Mouse (Mus musculus) heart, embryonic 16.5 days (tissue): ENCODE results near the gene Pla2g16. TPM values are rescaled to one million over a fixed set of nuclear protein-coding genes. Genes with fewer than 3 reads are reported as not detected.

Experiments
- ATAC-seq: fragments of 200-750 bp; cut with Nextera tagmentation; replicated peaks from 2 replicates; pipeline ENCODE4 v1.8.0; 2017; ENCODE audit warnings: moderate number of reproducible peaks; ENCODE audit not compliant: insufficient read depth, low FRiP score; ENCODE audit errors: extremely low read depth
- H3K27ac ChIP-seq: fragments of 300-500 bp; sonication (generic); 2 replicates; pipeline ENCODE4 v1.5.1; 2014; ENCODE audit warnings: mild to moderate bottlenecking, low read length, control low read depth, moderate library complexity
- H3K27me3 ChIP-seq: fragments of 300-500 bp; sonication (generic); 2 replicates; pipeline ENCODE4 v1.6.1; 2014; ENCODE audit warnings: low read length, mixed read lengths; ENCODE audit not compliant: control insufficient read depth, insufficient read depth
- H3K36me3 ChIP-seq: fragments of 300-500 bp; sonication (generic); 2 replicates; pipeline ENCODE4 v1.6.1; 2014; ENCODE audit not compliant: control insufficient read depth, insufficient read depth
- H3K4me1 ChIP-seq: fragments of 300-500 bp; sonication (generic); 2 replicates; pipeline ENCODE4 v1.6.1; 2014; ENCODE audit warnings: low read length, mixed read lengths; ENCODE audit not compliant: control insufficient read depth, insufficient read depth
- H3K4me2 ChIP-seq: fragments of 300-500 bp; sonication (generic); 2 replicates; pipeline ENCODE4 v1.6.1; 2014; ENCODE audit warnings: low read depth, mild to moderate bottlenecking, control low read depth, low read length
- H3K4me3 ChIP-seq: fragments of 300-500 bp; sonication (generic); 2 replicates; pipeline ENCODE4 v1.5.1; 2014; ENCODE audit warnings: mild to moderate bottlenecking, control low read depth, low read length
- H3K9ac ChIP-seq: fragments of 300-500 bp; sonication (generic); 2 replicates; pipeline ENCODE4 v1.6.1; 2014; ENCODE audit warnings: low read length, control low read depth
- H3K9me3 ChIP-seq: fragments of 300-500 bp; sonication (generic); replicated peaks from 2 replicates; pipeline ENCODE4 v1.6.1; 2016; ENCODE audit warnings: low read length; ENCODE audit not compliant: control insufficient read depth
- WGBS: fragments of 180-500 bp; shearing (Covaris S2); extraction: QIAGEN DNeasy Blood & Tissue Kit; methylation state at CpG from one replicate; pipeline ENCODE4 v1.1.7; 2014; 5-methylcytosine and 5-hydroxymethylcytosine counted together
- polyA plus RNA-seq: library from polyadenylated mRNA; unstranded; fragments of >200 nt; fragmentation: Nextera tagmentation; extraction: Ambion mirVana; gene quantifications from 2 replicates; pipeline ENCODE4 v1.2.1, GENCODE M21; 2015

Pla2g16 gene
- polyA plus RNA-seq, 1 experiment from 2014 or later = 51.4 TPM

DNA sequence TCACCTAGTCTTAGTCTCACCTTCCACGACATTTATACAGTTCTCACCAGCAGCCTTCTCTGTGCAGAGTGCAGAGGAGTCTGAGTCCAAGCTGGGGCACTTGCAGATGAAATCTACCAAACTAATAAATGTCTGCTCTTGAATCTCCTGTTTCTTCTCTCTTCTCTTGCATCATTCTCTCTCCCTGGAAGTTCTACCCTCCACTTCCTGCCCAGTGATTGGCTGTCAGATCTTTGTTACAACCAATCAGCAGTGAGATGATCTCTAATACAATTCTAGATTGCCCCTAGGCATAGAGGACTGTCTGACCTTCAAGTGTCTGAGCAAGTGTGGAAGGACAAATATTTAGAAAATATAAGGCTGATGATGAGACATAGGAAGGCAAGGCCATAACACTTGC, 18.9 kb downstream of the Pla2g16 start:
- ATAC-seq = no peak
- 85% methylated on average over 1 of the region's 1 CpGs for WGBS
- Histone ChIP-seq H3K27ac (no peak overlapping the region), H3K4me3 (no peak overlapping the region), H3K4me1 (0 out of 2 replicates have a peak, but pooled peaks cover 2% of the 10 kb centered on the region), H3K36me3 (peaks cover 10% of the 10 kb centered on the region), H3K4me2 (no peak overlapping the region), H3K9ac (no peak overlapping the region), H3K9me3 (no peaks in the 10 kb centered on the region), H3K27me3 (no peaks in the 10 kb centered on the region)

DNA sequence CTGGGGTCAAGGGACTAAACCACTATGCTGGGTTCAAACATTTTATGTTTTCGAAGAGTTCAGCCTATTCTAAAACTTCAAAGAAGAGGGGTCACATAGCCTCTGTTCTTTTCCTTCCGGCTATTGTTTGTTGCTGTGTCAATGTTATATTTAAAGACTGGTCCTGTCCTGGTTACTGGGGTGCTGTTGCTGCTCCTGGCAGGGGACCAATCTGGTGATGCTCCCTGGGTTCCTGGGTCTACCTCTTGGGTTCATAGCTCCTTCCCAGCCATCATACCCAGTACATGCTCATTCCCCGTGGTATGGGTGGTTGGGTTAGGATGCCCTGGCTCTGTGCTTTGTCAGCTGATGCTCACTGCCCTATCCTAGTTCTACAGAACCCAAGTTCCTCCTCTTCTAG, 20.5 kb downstream of the Pla2g16 start:
- H3K27ac ChIP-seq = no peak overlapping the region
- H3K27me3 ChIP-seq = no peaks in the 10 kb centered on the region
- H3K36me3 ChIP-seq = peaks cover 10% of the 10 kb centered on the region
- H3K9ac ChIP-seq = no peak overlapping the region
- WGBS = 81% methylated on average over 3 of the region's 3 CpGs
- peaks cover 4% of the 10 kb centered on the region; the same call in 1 of the 2 replicates for H3K4me1 ChIP-seq
- no peak for ATAC-seq
- no peak overlapping the region for H3K4me3 ChIP-seq
- no peaks in the 10 kb centered on the region for H3K9me3 ChIP-seq
- H3K4me2 ChIP-seq = no peak overlapping the region

GRCm38 (mm10) chr19:7581042-7581441, 23.8 kb downstream of the Pla2g16 start:
- ATAC-seq = no peak
- Histone ChIP-seq H3K9ac (no peak overlapping the region), H3K4me2 (no peak overlapping the region), H3K27me3 (no peaks in the 10 kb centered on the region), H3K4me1 (peaks cover 22% of the 10 kb centered on the region), H3K27ac (no peak overlapping the region), H3K36me3 (peaks cover 9% of the 10 kb centered on the region), H3K9me3 (no peaks in the 10 kb centered on the region), H3K4me3 (no peak overlapping the region)
- 42% methylated on average over 5 of the region's 5 CpGs for WGBS

DNA sequence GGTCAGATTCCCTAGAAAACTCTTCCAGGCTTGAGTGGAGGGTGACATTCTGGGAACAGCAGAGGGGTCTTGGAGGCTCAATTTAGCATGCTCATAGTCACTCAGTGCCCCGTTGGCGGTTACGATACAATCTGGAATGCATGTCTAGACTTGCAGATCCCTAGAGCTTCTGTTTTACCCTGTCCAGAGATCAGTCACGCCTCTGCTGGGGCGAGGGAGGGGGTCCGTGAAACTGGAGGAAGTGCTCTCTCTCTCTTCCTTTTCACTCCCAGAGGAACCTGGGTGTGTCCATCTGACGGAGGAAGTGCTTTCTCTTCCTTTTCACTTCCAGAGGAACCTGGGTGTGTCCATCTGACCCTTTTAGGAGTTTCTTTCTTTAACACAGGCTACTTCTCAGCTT, 25.8 kb downstream of the Pla2g16 start:
- Histone ChIP-seq H3K4me1 (peaks cover 22% of the 10 kb centered on the region), H3K9me3 (0 out of 2 replicates have a peak, but pooled peaks cover under 1% of the 10 kb centered on the region), H3K9ac (no peak overlapping the region), H3K27ac (peak overlapping the region; percentile 8; the same call in 1 of the 2 replicates), H3K4me2 (no peak overlapping the region), H3K27me3 (no peaks in the 10 kb centered on the region), H3K36me3 (peaks cover 12% of the 10 kb centered on the region), H3K4me3 (no peak overlapping the region)
- peak; percentile 51 for ATAC-seq
- whole genome bisulfite sequencing = 29% methylated on average over 7 of the region's 7 CpGs

GRCm38 (mm10) chr19:7583599-7583998, 26.3 kb downstream of the Pla2g16 start:
- peaks cover 22% of the 10 kb centered on the region for H3K4me1 ChIP-seq
- H3K4me2 ChIP-seq = no peak overlapping the region
- WGBS = 79% methylated on average over 3 of the region's 3 CpGs
- H3K9ac ChIP-seq = no peak overlapping the region
- H3K36me3 ChIP-seq = peaks cover 14% of the 10 kb centered on the region
- H3K9me3 ChIP-seq = 0 out of 2 replicates have a peak, but pooled peaks cover 2% of the 10 kb centered on the region
- no peak overlapping the region for H3K4me3 ChIP-seq
- no peak for ATAC-seq
- H3K27me3 ChIP-seq = no peaks in the 10 kb centered on the region
- H3K27ac ChIP-seq = no peak overlapping the region

DNA sequence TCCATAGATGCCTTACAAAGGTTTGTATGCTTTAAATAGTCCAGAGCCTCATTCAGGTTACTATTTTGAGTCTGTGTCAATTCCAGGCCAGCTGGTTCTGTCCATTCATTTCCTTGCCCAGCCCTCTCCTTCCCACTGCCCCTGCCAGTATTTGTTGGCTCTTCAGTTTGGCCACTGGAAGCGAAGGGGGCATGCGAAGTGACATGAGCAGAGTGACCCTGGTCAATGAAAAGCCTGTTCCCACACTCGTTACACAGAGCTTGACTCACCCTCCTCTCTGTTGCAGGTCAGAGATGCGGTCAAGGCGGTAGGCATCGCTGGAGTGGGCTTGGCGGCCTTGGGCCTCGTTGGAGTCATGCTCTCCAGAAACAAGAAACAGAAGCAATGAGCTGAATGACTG, 28.0 kb downstream of the Pla2g16 start:
- Histone ChIP-seq H3K4me2 (no peak overlapping the region), H3K36me3 (peaks cover 8% of the 10 kb centered on the region), H3K4me1 (peaks cover 24% of the 10 kb centered on the region), H3K27ac (peak overlapping the region; percentile 69), H3K4me3 (no peak overlapping the region), H3K9ac (no peak overlapping the region), H3K27me3 (no peaks in the 10 kb centered on the region), H3K9me3 (0 out of 2 replicates have a peak, but pooled peaks cover 4% of the 10 kb centered on the region)
- ATAC-seq = peak; percentile 25; the same call in 1 of the 2 replicates
- 75% methylated on average over 8 of the region's 8 CpGs for WGBS

- Histone ChIP-seq H3K4me2 (no peak overlapping the region), H3K9me3 (0 out of 2 replicates have a peak, but pooled peaks cover 5% of the 10 kb centered on the region), H3K4me1 (peaks cover 22% of the 10 kb centered on the region), H3K27ac (peak overlapping the region; percentile 69), H3K36me3 (peaks cover 8% of the 10 kb centered on the region), H3K4me3 (no peak overlapping the region), H3K27me3 (no peaks in the 10 kb centered on the region), H3K9ac (no peak overlapping the region)
- 59% methylated on average over 6 of the region's 6 CpGs for WGBS
- ATAC-seq = no peak
These were observed 28.5 kb downstream of the Pla2g16 start for GRCm38 (mm10) chr19:7585764-7586163.

DNA sequence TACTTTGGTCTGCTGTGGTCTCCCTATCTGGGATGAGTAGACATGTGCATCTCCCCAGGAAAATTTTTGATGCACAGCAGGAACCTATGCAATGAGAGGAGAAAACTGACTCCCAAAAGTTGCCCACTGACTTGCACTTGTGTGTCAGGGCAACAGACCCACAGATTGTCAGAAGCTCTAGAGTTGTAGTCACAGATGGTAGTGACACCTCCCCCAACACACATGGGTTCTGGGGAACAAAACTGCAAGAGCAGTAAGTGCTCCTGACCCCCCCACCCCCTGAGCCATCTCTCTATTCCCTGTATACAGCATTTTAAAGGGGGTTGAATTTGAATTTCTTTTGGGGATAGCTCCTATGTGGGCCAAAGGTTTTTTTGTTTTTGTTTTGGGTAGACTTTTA, 33.5 kb downstream of the Pla2g16 start:
- Histone ChIP-seq H3K27ac (no peak overlapping the region), H3K9ac (no peak overlapping the region), H3K9me3 (0 out of 2 replicates have a peak, but pooled peaks cover 5% of the 10 kb centered on the region), H3K36me3 (peaks cover 6% of the 10 kb centered on the region), H3K4me3 (no peak overlapping the region), H3K4me2 (no peak overlapping the region), H3K4me1 (peaks cover 7% of the 10 kb centered on the region), H3K27me3 (no peaks in the 10 kb centered on the region)
- ATAC-seq = no peak

GRCm38 (mm10) chr19:7592018-7592417, 34.8 kb downstream of the Pla2g16 start:
- Histone ChIP-seq H3K4me2 (no peak overlapping the region), H3K4me1 (peaks cover 6% of the 10 kb centered on the region), H3K27me3 (no peaks in the 10 kb centered on the region), H3K36me3 (peaks cover 2% of the 10 kb centered on the region; the same call in 1 of the 2 replicates), H3K9me3 (0 out of 2 replicates have a peak, but pooled peaks cover 5% of the 10 kb centered on the region), H3K27ac (peak overlapping the region; percentile 66), H3K4me3 (no peak overlapping the region), H3K9ac (no peak overlapping the region)
- peak; percentile 72 for ATAC-seq
- WGBS = 21% methylated on average over 3 of the region's 3 CpGs
